Mouse (Mus musculus) thymus, adult 18-20 months (tissue): ENCODE data around the gene Sult2b1.
A peak's percentile ranks its signal among the peaks of the same experiment; 100 is the strongest.

Experiments
- DNase-seq, 2 experiments: peaks; one replicate each; pipeline ENCODE4 v3.0.0; 2022; ENCODE audit warnings: mixed read lengths in 2 of 2

Gene Sult2b1

GRCm38 (mm10) chr7:45723781-45724180 is 60.7 kb downstream of the Sult2b1 start:
- DNase-seq, result no peak

DNA sequence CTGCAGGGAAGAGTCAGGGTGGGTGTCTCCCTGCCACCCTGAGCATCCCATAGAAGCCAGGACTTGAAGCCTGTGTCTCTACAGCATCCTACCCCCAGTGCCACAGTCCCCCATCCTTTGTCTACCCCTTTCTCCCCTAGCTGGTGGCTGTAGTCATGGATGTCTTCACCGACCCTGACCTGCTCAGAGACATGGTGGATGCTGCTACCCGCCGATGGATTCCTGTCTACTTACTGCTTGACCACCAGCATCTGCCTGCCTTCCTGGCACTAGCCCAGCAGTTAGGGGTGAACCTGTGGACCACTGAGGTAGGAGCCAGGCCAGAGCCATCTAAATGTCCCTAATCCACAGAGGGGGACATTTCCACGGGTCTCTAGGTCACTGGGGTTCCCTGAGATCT is 61.2 kb downstream of the Sult2b1 start:
- no peak for DNase-seq

- DNase-seq, result no peak
Measured at GRCm38 (mm10) chr7:45722348-45722713, 62.1 kb downstream of the Sult2b1 start.

DNA sequence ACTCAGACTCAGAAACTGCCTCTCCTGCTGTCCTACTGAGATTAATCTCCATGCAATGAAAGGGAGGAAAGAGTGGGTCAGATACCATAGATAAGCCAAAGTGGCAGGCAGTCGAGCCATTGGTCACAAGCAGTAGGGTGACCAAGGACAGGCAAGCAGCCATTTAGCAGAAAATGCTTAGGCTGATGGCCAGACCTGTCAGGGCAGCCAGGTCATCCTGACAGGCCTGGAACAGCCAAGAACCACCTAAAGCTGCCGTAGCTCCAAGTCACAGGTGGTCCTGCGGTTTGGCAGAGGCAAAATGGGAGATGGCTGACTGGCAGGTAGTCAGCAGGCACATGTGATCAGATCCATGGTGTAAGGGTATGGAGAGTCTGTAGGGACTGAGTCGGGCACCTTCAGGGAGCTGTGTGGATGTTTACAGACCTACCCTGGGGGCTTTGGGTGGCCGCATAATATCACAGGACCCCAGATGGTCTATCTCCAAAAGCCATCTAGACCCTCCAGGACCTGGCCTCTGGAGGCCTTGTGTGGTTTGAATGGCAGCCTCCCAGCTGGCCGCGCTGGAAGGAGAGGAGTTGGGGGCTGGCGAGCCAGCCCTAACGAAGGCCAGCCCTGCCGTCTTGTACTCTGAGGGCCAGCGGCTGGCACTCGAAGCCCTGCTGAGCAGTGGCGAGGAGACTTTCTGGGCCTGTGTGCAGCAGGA is 62.7 kb downstream of the Sult2b1 start:
- no peak for DNase-seq

- no peak for DNase-seq
Measured at GRCm38 (mm10) chr7:45721234-45721571, 63.3 kb downstream of the Sult2b1 start.

DNA sequence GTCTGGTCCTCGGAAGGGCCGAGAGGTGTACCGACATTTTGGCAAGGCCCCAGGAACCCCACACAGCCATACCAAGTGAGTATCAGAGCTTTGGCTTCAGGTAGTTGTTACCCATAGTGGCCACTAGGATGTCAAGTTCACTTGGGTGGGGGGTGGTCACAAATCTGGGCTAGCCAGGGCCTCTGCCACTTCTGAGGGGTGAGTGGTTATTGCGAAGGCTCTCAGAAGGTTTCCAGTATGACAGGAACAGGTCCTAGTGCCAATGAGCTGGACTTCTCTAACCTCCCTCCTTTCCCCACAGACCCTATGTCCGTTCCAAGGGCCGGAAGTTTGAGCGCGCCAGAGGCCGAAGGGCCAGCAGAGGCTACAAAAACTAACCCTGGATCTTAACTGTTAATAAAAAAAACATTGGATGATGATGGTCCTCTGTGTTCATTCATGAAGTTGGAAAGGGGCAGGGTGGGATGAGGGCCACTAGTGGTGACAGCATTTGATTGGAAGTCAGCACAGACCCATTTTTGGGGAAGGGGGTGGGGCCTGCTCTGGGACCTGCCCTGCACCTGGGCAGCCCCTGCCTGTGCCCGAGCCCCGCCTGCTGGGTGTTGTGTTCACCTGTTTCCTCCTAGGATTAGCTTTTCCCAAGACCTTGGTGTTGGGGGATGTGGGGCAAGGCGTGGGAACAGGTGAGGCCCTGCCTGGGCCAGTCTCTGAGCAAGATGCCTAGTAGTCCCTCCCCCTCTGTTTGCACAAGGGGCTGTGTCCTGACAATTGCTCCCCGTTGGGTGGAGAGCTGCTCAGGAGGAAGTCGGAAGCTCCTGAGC is 63.8 kb downstream of the Sult2b1 start, which contains the start of gene Fam83e:
Fam83e (plus strand) TSS at position 800 of the 821 bp plus-strand sequence.
- DNase-seq, result no peak

DNA sequence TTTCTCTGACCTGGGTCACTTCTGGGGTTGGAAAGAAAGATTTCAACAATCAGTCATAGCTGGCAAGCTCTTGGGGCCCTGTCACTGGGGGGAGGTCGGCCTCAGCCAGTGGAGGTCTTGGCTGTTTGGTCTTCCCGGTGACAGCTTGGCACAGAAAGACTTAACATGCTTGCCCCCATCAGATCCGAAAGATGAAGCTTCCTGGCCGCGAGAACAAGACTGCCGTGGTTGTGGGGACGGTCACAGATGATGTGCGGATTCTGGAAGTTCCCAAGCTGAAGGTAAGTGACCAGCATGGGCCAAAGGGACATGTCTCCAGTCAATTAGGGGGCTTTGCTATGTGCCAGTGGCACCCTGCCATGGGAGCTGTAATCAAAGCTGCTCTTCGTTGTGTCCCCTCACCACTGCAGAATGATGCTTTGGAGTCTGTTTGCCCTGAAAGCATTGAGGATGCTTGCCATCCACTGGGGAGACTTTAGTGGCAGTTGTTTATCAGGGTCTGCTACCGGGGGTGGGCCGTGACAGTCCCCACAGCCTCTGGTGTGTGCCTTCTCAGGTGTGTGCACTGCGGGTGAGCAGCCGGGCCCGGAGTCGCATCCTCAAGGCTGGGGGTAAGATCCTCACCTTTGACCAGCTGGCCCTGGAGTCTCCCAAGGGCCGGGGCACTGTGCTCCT is 64.6 kb downstream of the Sult2b1 start:
- DNase-seq, result no peak

DNA sequence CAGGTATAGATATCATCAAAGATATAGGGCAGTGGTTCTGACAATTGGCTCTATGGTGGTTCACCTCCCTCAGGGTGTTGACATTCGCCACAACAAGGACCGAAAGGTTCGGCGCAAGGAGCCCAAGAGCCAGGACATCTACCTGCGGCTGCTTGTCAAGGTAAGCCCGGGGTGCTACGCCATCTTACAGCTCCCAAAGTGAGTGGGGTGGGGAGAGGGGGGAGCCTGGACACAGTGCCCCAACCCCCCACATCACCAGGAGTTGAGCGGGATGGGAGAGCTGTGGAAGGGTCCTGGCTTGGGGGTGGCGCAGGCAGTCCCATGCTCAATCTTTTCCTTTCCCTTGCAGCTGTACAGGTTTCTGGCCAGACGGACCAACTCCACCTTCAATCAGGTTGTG is 65.3 kb downstream of the Sult2b1 start:
- DNase-seq, result no peak

GRCm38 (mm10) chr7:45718331-45718730 is 66.1 kb downstream of the Sult2b1 start:
- no peak for DNase-seq

DNA sequence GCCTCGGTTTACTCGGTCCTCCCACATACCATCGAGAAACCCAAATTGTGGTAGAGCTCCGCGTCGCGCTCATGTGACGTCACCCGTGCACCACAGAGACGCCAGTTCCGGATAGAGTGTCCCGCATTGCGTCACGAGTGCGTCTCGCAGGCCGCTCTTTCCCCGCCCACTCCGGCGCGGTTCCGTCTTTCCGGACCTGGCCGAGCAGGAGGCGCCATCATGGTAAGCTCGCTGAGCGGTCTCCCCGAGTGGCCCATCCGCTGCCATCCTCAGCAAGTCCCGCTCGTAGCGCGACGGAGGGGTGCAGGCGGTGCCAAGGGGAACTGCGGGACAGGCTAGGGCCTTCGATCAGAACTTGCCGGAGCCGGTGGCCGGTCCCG is 66.6 kb downstream of the Sult2b1 start, which contains the start of gene Sphk2:
Sphk2 (minus strand) TSS at position 85 of the 380 bp plus-strand sequence.
- DNase-seq, result peak; percentile 95 to 96

DNA sequence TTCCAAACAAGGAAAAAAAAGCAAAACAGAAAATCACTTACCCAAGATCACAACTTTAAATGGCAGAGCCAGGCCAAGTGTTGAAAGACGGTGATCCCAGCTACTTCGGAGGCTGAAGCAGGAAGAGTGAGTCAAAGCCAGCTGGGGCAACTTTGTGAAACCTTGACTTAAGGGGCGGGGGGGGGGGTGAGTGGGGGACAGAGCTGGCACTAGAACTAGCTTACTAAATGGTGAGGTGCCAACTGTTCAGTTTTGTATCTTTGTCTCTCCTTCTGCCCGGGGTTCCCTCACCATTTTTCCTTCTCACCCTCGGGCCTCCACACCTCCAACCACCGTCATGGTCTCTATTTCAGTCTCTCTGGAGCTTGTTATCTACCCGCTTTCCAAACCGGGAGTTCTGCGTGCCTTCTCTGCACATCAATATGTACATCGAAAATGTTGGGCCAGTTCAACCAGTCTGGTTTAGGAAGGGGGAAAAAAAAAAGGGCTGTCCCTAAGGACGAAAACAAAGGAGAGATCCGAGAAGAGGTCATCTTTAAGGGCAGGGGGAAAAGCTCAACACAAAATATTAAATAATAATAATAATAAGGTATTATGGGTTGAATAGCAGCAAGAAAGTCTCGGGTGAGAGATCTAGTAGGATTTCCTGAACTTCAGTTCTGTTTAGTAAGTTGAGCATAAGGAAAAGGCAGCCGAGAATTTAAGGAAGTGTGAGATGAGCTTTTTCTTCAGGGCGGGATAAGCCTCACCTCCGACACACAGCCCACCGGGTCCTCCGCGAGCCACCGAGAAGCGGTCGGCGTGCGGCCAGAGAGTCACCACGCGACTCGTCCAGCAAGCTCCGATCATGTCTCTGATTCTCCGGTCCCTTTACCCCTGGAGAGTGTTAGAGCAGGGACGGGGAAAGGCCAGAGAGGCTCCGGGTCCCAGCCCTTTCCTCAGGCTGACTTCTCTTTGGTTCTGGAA is 67.2 kb downstream of the Sult2b1 start:
- no peak for DNase-seq

DNA sequence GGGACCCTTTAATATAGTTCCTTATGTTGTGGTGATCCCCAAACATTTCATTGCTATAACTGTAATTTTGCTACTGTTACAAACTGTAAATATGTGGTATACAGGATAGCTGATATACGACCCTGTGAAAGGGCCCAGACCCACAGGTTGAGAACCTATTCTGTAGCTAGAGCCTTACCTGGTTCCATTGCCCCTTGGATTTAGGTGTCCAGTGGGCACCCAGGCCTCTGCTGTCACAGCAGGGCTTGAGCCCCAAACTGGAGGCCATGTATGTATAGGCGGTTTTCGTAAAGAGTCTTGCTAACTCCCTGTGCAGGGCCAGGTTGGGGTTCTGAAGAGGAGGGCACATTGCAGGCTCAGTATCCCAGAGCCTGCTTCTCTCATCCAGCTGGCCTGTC is 68.0 kb downstream of the Sult2b1 start:
- no peak for DNase-seq

DNA sequence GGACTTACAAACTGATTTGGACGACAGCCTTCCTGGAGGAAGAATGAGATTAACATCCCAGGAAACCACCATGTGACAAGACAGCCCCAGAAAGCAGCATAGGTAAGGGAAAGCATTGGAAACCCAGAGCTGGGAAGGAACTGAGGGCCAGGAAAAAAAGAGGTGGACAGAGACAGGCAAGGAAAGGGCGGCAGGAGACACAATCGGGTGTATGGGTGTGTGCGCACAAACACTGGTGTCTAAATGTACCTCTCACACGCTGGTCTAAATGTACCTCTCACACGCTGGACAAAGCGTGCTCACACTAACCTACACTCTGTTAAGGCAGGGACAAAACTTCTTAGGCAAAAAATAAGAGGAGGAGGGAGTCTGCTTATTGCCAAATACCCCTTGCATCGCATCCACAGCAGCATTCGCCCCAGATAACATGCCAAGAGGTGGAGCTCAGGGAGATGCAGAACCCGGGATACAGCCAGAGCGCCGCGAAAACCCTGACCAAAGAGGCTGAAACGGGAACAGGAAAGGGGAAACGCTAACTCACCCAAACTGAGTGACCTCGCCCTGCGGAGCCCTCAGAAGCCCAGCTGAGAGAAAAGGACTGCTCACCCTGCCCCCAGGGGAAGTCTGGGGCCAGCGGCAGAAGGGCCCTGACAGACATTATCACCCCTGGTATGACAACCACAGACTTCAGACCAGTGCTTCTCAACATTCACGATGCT is 68.6 kb downstream of the Sult2b1 start:
- DNase-seq, result peak in 1 of 2 experiments; percentile 22

GRCm38 (mm10) chr7:45715090-45715708 is 69.3 kb downstream of the Sult2b1 start, which contains the start of gene Rpl18:
Rpl18 (plus strand) TSS chr7:45715457.
- peak; percentile 98 for DNase-seq

DNA sequence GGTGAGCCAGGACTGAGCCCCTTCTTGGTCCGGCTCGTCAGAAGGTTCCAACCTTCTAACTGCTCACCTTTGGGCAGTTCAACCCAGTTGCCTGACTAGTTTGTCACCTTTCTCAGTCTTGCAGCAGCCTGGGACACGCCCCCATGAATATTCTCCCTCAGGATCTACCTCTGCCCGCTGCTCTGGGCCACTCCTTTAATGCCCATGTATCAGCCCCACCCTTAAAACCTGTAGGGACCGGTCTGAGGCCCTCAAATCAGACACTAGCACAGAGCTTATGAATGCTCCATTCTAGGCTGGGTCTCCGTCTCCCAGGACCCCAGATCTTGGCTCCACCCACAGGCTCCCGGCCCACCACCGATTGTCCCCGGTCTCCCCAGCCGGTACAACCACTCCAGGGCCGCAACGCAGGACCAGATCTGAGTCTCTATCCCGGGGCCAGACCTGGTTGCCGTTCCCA is 69.8 kb downstream of the Sult2b1 start:
- DNase-seq, result no peak

DNA sequence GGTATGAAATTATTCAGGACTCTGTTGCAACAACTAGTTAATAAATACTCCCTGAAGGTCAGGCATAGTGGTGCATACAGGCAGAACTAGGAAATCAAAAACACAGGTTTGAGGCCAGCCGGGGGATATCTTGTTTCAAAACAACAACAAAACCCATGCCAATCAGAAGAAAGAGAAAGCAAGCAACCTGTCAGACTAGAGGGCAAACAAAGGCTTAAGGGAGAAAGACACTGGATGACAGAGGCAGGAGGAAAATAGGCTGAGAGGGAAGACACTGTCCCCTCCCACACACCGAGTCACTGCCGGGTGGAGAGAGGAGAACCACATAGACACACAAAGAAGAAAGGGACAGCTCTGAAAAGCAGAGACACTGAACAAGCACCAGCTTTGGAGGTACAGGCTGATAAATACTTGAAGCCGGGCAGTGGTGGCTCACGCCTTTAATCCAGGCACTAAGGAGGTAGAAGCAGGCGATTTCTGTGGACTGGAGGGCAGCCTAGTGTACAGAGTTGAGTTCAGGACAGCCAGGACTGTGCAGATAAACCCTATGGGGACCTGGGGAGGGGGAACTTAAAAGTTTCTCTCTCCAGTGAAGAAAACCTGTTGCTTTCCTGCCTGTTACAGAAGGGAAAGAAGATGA is 70.5 kb downstream of the Sult2b1 start:
- no peak for DNase-seq

GRCm38 (mm10) chr7:45713396-45713795 is 71.1 kb downstream of the Sult2b1 start:
- no peak for DNase-seq

- DNase-seq, result peak in 1 of 2 experiments; percentile 14
Measured at GRCm38 (mm10) chr7:45712022-45712757, 72.3 kb downstream of the Sult2b1 start.

DNA sequence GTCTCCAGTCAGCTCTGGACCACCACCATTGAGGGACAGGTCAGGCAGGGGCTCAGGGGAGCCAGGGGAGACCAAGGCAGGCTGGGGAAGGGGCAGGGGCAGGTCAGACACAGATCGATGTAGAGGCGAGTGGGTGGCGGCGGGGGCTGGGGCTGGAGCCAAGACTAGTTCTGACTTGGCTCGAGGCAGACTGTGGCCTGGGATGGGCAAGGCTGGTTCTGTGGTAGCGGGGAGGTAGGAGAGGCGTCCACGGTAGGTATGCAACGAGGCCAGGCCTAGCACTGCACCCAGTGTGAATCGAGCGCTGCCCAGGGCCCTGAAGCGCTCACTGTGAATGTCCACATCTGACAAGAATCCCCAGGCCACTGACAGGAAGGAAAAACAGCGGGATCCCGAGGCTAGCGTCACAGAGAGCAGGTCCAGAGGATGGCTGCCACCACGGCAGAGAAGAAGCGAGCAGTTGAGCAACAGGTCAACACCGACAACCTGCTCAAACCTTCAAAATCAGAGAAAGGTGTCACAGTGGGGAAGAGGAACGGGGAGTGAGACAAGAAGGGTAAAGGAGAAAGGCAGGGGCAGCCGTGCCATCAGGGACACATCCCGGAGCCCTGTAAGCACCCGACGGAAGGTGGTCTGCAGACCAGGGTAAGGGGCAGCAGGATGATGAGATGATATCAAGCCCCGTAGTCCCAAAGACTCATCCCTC is 73.0 kb downstream of the Sult2b1 start:
- DNase-seq, result no peak
